Mouse (Mus musculus): ENCODE measurements around the gene 1520401A03Rik.
A peak's percentile ranks its signal among the peaks of the same experiment; 100 is the strongest.
"Not testable (repeated sequence)": the region's sequence is repeated elsewhere in the genome, so short reads cannot be mapped to it uniquely, and the experiment has no call there.

The 1520401A03Rik gene

GRCm38 (mm10) chr17:23722376-23723125 is at the start of gene 1520401A03Rik:
TSS of gene 1520401A03Rik (minus strand) at chr17:23722783.
- no peak for DNase-seq (ENCODE audit: low spot score)

DNA sequence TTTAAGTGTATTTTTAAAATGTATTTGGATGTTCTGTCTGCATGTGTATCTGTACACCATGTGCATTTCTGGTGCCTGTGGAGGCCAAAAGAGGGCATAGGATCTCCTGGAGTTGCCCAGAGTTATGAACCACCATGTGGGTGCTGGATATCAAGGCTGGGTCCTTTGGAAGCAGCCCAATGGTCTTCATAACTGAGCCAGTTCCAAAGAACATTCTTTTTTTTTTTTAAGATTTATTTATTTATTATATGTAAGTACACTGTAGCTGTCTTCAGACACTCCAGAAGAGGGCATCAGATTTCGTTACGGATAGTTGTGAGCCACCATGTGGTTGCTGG is 49.6 kb upstream of the 1520401A03Rik start:
- DNase-seq (ENCODE audit: low spot score): not testable (repeated sequence)

GRCm38 (mm10) chr17:23771284-23772218 is 49.0 kb upstream of the 1520401A03Rik start, which contains the start of gene Flywch1:
TSS of gene Flywch1 (minus strand) at chr17:23771602.
- DNase-seq (ENCODE audit: low spot score): peak; percentile 99

- peak; percentile 69 for DNase-seq (ENCODE audit: low spot score)
Observed at GRCm38 (mm10) chr17:23770896-23771283, 48.3 kb upstream of the 1520401A03Rik start.

DNA sequence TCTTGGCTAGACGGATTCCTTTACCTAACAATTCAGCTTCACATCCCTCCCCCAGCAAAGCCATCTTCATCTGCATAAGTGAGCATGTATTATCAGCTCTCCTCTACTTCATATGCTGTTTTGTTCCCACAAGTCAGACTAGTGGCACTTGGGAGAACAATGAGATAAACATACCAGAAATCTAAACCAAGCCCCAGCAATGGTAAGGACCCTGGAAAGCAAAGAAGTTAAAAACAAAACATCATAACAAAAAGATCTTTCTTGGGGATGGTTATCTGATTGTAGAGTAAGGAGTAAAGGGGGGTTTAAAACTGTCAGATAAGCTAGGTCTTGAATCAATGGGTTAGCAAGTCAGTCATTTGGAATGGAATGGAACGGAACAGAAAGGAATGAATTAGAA is 47.9 kb upstream of the 1520401A03Rik start:
- DNase-seq (ENCODE audit: low spot score): peak; percentile 20

GRCm38 (mm10) chr17:23762976-23763375 is 40.4 kb upstream of the 1520401A03Rik start:
- DNase-seq (ENCODE audit: low spot score): no peak

DNA sequence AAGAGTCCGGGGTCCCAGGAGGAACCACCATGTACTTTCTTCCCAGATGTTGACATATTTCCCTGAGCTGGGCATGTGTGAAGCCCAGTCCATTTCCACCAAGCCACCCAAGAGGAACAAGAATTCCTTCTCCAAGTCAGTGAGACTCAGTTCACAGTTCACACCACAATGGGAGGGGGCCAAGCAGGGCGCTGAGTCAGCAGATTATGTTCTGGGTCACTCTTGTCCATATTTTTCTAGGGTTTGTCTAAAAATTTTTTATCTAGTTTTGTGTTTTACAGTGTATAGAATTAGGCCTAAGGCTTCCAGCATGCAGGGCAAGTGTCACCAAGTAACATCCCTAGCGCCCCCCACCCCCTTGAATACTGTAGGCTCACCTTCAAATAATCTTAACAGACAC is 38.6 kb upstream of the 1520401A03Rik start:
- no peak for DNase-seq (ENCODE audit: low spot score)

GRCm38 (mm10) chr17:23760231-23760630 is 37.6 kb upstream of the 1520401A03Rik start:
- DNase-seq (ENCODE audit: low spot score): no peak

GRCm38 (mm10) chr17:23758801-23759200 is 36.2 kb upstream of the 1520401A03Rik start:
- DNase-seq (ENCODE audit: low spot score): no peak

DNA sequence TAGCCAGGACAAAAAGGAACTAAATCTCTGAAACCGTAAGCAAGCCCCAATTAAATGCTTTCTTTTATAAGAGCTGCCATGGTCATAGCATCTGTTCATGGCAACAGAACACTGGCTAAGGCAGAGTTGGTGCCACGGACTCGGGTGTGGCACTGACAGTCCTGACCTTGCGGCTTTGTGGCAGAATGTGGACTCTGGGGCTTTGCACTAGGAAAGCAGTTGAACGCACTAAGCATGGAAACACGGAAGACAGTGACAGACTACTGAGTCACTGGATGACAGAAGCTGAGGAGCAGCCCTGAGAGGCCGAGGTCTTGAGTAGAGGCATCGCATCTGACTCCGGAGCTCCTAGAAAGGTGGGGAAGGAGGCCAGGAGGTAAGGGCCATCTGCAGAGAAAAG is 35.0 kb upstream of the 1520401A03Rik start:
- no peak for DNase-seq (ENCODE audit: low spot score)

DNA sequence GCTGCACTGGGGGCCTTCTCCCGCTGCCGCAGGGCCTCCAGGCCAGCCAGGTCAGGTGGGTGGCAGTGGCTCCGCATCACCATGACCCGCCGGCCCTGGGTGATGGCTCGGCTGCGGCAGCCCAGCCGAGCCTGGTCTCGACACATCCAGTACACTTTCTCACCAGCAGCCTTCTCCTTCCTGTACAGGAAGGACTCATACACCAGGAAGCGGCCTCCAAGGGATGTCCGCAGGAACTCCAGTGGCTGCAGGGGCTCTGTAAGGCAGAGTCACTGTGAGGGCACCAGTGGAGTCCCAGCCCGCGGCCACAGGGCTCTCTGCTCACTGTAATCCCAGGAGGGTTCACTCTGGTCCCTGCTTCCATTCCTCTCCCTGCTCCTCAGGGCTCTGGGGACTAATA is 33.1 kb upstream of the 1520401A03Rik start:
- no peak for DNase-seq (ENCODE audit: low spot score)

DNA sequence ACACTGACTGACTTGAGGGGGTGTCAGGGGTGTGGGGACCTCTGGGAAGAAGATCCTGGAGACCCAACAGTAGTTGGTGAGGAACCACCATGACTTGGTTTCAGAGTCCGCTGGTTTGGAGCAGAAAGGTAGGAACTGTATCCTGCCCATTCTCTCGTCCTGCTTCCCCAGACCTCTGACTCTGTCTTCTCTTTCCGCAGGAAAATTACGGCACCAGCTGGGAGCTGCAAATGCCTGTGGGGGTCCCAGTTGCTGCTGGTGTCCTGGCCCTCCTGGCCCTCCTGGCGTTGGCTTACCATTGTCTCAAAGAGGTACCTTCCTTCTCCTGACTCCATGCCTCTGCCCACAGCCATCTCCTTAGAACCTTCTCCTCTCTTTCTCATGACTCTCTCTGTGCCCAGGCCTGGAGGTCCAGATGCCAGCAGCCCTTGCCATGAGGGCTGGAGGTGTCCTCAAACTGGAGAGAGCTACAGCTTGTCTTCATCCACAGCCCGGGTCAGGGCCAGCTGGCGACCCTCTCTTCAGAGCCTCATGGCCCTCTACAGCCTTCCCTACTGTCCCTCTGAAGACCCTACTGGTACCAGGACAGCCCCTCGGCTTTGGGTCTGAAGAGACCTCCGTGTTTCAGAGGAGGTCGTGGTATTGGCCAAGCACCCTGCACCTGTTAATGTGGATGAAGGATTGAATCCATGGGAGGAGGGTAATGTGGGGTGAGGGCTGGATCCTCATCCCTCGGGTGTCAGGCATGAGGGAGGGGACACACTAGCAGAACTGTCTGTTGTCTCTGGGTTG is 27.0 kb upstream of the 1520401A03Rik start:
- DNase-seq (ENCODE audit: low spot score): no peak

GRCm38 (mm10) chr17:23748631-23749391 is 26.2 kb upstream of the 1520401A03Rik start:
- peak; percentile 90 for DNase-seq (ENCODE audit: low spot score)

DNA sequence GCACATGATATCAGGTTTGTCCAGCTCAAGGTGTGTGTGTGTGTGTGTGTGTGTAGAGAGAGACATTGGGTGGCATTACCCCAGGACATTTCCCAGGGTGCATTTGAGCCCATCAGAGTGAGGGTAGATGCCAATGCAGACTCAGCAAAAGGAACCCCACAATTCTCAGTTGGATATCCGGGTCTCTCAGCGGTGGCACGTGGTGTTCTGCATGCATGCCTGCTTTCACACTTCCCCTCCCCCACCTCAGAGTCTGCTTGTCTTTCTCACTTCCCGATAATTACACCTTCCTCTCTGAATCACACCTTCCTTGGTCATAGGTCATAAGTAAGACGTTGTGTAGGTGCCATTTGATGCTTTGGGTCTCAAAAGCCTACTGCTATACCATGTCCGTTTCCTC is 25.4 kb upstream of the 1520401A03Rik start:
- no peak for DNase-seq (ENCODE audit: low spot score)

DNA sequence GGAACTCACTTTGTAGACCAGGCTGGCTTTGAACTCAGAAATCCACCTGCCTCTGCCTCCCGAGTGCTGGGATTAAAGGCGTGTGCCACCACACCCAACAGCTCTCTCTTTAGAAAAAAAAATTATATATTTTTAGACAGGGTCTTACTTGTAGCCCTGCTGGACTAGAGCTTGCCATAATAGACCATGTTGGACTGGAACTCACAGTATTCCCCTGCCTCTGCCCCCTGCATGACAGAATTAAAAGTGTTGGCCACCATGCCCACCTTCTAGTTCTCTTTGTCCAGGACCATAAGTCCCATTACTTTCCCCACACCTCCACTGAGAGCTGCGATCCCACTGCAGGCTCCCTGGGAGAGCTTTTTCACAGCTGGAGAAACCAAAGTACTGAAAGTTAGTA is 24.9 kb upstream of the 1520401A03Rik start:
- DNase-seq (ENCODE audit: low spot score): no peak

DNA sequence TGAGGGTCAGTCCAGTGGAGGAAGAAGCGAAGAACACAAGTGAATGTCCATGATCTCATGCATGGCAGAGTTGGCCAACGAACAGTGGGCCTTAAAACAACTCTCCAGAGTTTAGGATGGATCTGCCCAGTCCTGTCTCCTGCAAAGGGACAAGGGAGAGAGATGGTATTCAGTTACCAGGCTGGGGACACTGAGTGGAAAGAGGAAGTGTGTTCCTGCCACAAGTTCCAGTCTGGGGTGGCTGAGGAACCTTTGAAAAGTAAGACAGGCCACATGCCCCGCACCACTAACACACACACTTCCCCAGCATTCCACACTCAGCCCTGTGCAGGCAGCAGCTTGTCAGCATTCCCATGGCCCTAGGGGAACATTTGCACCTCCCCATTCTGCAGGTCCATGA is 24.2 kb upstream of the 1520401A03Rik start:
- DNase-seq (ENCODE audit: low spot score): no peak

DNA sequence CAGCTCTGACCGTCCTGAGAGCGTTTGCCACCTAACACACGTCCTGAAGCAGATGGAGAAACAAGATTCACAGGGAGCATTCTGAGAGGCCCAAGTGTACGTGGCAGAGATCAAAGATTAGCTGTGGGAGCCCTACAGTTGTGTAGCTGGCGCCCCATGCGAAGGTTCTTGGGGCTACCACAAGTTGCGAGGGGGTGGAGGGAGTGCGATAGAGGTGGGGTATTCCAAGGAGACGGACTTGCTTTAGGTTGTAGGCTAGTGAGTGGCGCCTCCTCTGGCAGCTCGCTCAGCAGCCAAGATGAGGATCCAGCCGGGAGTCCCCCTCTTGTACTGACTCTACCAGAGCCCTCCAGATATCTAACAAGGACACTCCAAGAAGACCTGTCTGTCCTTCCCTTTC is 23.7 kb upstream of the 1520401A03Rik start:
- DNase-seq (ENCODE audit: low spot score): no peak

DNA sequence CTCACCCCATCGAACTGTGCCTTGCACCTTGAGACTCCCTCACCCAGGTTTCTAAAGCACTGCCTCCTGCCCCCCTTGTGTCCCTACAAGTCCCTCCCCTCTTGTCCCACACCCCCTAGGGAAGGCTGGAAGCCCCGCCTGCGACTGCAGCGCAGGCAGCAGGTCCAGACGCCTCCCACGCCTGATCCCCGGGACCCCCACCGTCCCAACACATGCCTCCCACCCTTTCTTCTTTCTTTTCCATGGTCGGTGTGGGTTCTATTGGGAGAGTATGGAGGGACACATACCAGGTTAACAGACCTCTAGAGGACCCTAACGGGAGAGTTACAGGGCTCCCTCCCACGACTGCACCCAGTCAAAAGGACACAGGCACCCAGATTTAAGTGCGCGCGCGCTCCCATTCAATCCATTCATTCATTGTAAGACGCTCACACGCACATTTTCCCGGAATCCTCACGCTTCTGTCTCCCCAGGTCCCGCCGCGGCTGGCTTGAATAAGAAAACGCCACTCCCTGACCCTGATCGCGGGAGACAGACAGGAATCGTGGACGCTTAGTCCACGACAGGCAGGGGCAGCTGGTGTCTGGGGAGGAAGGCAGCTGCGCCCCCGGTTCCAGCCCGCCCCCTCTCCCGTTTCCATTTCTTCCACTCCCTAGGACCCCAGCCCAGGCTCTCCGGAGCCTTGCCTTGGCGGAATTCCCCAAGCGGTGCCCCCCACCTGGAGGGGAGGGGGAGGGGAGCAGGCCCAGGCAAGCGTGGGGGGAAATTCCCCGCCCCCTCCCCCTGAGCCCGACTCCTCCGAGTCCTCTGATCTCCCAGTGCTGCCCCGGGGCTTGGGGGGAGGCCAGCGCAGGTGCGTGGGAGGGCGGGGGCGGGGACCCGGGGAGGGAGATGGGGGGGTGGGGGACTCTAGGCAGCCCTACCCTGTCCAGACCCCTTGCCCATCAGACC is 23.0 kb upstream of the 1520401A03Rik start, which contains the start of gene Kremen2:
TSS of gene Kremen2 (minus strand) at position 533 of the 951 bp plus-strand sequence.
- DNase-seq (ENCODE audit: low spot score): peak; percentile 41

- no peak for DNase-seq (ENCODE audit: low spot score)
Observed at GRCm38 (mm10) chr17:23744651-23745050, 22.1 kb upstream of the 1520401A03Rik start.

GRCm38 (mm10) chr17:23744076-23744475 is 21.5 kb upstream of the 1520401A03Rik start:
- no peak for DNase-seq (ENCODE audit: low spot score)
